Mouse (Mus musculus) embryonic facial prominence, embryonic 10.5 days (tissue): ENCODE measurements around the gene Htra2. TPM values are rescaled to one million over a fixed set of nuclear protein-coding genes. Genes with fewer than 3 reads are reported as not detected.

Source experiments
- DNase-seq: peaks from one replicate; pipeline ENCODE4 v3.0.0-alpha.2; 2017; ENCODE audit warnings: low spot score
- H3K27ac ChIP-seq: fragments of 300-500 bp; sonication (generic); replicated peaks from 2 replicates; pipeline ENCODE4 v1.5.1; 2016; ENCODE audit warnings: mild to moderate bottlenecking
- H3K27me3 ChIP-seq: fragments of 300-500 bp; sonication (generic); replicated peaks from 2 replicates; pipeline ENCODE4 v1.6.1; 2016; ENCODE audit warnings: low read depth, mild to moderate bottlenecking; ENCODE audit not compliant: poor library complexity, severe bottlenecking
- H3K36me3 ChIP-seq: fragments of 300-500 bp; sonication (generic); replicated peaks from 2 replicates; pipeline ENCODE4 v1.6.1; 2016; ENCODE audit warnings: mild to moderate bottlenecking, moderate library complexity
- H3K4me1 ChIP-seq: fragments of 300-500 bp; sonication (generic); 2 replicates; pipeline ENCODE4 v1.6.1; 2016
- H3K4me3 ChIP-seq: fragments of 300-500 bp; sonication (generic); 2 replicates; pipeline ENCODE4 v1.5.1; 2016; ENCODE audit warnings: mild to moderate bottlenecking, moderate library complexity
- H3K9me3 ChIP-seq: fragments of 300-500 bp; sonication (generic); 2 replicates; pipeline ENCODE4 v1.6.1; 2016; ENCODE audit warnings: mild to moderate bottlenecking
- WGBS: fragments of 180-500 bp; shearing (Covaris S2); methylation state at CpG from one replicate; pipeline ENCODE4 v1.1.7; 2016; 5-methylcytosine and 5-hydroxymethylcytosine counted together
- polyA plus RNA-seq: library from polyadenylated mRNA; unstranded; fragments of >200 nt; fragmentation: Nextera tagmentation; extraction: Ambion mirVana; gene quantifications from 2 replicates; pipeline ENCODE4 v1.2.1, GENCODE M21; 2016

Gene Htra2
- polyA plus RNA-seq, 1 experiment from 2014 or later, result 83.5 TPM

DNA sequence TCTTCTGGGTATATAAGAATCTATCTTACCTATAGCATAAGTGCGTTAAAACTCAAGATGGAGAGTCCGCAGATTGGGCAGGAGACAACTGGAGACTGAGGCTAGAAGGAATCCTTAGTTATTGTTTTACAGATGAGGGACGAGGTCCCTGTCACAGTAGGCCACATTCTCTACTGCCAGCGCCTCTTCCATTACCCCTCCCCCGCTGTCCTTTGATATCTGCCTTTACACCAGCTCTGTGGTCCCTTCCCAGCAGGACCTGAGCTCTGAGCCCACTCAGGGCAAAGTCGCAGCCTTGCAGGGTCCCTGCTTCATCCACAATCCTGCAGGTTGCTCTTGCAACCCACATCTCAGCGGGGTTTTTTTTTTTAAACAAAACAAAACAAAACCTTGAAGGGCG, 13.1 kb upstream of the Htra2 start:
- 2% methylated on average over 8 of the region's 8 CpGs for WGBS
- no peak for DNase-seq
- peak overlapping the region; percentile 51 for H3K4me3 ChIP-seq

GRCm38 (mm10) chr6:83066441-83066840, 11.4 kb upstream of the Htra2 start:
- Histone ChIP-seq H3K27ac (no peak overlapping the region), H3K36me3 (no peaks in the 10 kb centered on the region), H3K4me3 (no peak overlapping the region), H3K9me3 (no peaks in the 10 kb centered on the region), H3K4me1 (peaks cover 42% of the 10 kb centered on the region), H3K27me3 (peaks cover 100% of the 10 kb centered on the region)
- DNase-seq, result no peak
- 28% methylated on average over 6 of the region's 6 CpGs for WGBS

More for the DNA sequence above, 13.1 kb upstream of the Htra2 start:
- Histone ChIP-seq H3K9me3 (no peaks in the 10 kb centered on the region), H3K27ac (no peak overlapping the region), H3K4me1 (peaks cover 47% of the 10 kb centered on the region), H3K36me3 (no peaks in the 10 kb centered on the region), H3K27me3 (peaks cover 100% of the 10 kb centered on the region)

DNA sequence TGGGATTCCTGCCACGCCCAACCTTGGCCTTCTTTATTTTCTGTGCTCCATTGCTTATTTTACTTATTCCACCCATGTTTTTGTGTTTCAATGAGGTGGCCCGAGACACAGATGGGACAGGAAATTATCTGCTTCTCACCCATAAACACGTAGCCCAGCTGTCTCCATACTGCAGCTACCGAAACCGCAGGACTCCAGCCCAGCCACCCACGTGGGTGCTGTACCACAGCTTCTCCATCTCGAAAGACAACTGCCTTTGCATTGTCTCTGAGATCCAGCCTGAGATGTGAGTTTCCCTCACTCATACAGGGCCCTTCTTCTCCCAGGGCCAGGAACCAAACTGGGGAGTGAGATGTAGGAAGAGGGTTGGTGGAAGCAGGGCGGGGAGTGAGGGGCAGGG, 10.9 kb upstream of the Htra2 start:
- H3K36me3 ChIP-seq, result no peaks in the 10 kb centered on the region
- H3K4me1 ChIP-seq, result peaks cover 38% of the 10 kb centered on the region
- 37% methylated on average over 8 of the region's 8 CpGs for WGBS
- peaks cover 100% of the 10 kb centered on the region for H3K27me3 ChIP-seq
- no peak overlapping the region for H3K4me3 ChIP-seq
- no peak overlapping the region for H3K27ac ChIP-seq
- DNase-seq, result no peak
- no peaks in the 10 kb centered on the region for H3K9me3 ChIP-seq

- peaks cover 48% of the 10 kb centered on the region for H3K27me3 ChIP-seq
- 84% methylated on average over 2 of the region's 2 CpGs for WGBS
- no peak for DNase-seq
These were observed 3.7 kb upstream of the Htra2 start for GRCm38 (mm10) chr6:83058725-83059124.

DNA sequence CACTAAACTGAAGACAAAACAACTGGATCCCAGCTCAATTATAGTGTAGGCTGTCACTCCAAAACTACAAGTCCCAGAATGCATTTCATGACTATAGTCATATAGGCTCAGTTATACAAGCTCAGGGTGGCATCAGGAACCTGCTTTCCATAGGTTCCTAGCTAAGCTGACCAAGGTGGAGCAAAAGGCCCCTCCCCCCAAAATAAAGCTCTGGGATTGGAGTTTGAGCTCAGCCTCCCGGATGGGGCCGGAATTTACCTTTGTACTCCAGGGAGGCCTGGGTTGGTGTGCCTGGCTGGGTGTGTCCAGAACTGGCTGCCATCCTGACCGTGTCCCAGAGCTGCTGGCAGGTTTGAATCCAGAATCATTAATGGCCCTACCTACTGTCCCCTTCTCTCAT, 2.7 kb upstream of the Htra2 start, which contains the start of gene Dqx1:
Dqx1 (plus strand) TSS at position 55 of the 400 bp plus-strand sequence.
- WGBS, result 50% methylated on average over 3 of the region's 3 CpGs
- no peak for DNase-seq
- peaks cover 38% of the 10 kb centered on the region for H3K27me3 ChIP-seq
- no peaks in the 10 kb centered on the region for H3K9me3 ChIP-seq
- H3K27ac ChIP-seq, result no peak within 1 kb of the TSS
- no peak within 1 kb of the TSS for H3K4me3 ChIP-seq
- peaks cover 28% of the 10 kb centered on the region for H3K36me3 ChIP-seq
- peaks cover 35% of the 10 kb centered on the region for H3K4me1 ChIP-seq

More at GRCm38 (mm10) chr6:83058725-83059124, 3.7 kb upstream of the Htra2 start:
- Histone ChIP-seq H3K9me3 (no peaks in the 10 kb centered on the region), H3K4me1 (peaks cover 25% of the 10 kb centered on the region), H3K36me3 (peaks cover 28% of the 10 kb centered on the region), H3K4me3 (no peak overlapping the region), H3K27ac (no peak overlapping the region)

GRCm38 (mm10) chr6:83054074-83054851, 810 bp downstream of the Htra2 start, which contains the start of gene Aup1:
Gene Aup1, plus strand, starts transcription at chr6:83054521.
- H3K36me3 ChIP-seq, result peaks cover 51% of the 10 kb centered on the region
- WGBS, result under 1% methylated on average over 64 of the region's 64 CpGs
- no peaks in the 10 kb centered on the region for H3K9me3 ChIP-seq
- H3K4me3 ChIP-seq, result peak within 1 kb of the TSS; percentile 86
- H3K27ac ChIP-seq, result peak within 1 kb of the TSS; percentile 93
- peak; percentile 96 for DNase-seq
- peaks cover 5% of the 10 kb centered on the region for H3K27me3 ChIP-seq
- peaks cover 33% of the 10 kb centered on the region for H3K4me1 ChIP-seq

DNA sequence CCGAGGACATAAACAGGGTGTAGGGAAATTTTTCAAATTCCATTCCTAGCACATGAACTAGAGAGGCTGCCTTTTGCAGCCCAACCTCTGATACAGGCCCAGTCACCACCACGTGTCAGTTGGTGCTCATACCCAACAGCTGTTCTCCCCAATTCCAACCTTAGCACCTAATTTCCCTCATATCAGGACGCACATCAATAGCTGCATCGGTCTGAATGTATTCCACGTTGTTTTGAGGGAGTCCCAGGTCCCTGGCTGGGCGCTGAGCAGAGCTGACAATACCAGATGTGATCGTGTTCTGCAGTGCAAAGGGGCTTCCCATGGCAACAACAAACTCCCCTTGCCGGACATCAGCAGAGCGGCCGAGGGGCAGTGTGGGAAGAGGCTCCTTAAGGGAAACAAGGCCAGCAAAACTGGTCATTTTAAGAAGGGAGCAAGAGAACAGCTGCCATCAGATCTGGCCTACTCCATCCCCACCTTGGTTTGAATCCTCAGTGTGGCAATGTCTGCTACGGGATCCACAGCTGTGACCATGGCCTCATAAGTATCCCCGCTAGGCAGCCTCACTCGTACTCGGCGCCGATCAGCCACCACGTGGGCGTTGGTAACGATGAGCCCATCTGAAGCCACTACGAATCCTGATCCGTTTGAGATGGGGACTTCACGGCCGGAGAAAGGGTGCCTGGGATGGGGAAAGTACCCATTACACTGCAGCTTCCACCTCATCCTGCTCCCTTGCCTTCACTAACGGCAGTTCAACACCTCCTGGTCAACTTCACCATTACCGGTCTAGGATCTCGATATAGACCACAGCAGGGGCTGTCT, 1.7 kb downstream of the Htra2 start:
- Histone ChIP-seq H3K9me3 (no peaks in the 10 kb centered on the region), H3K4me3 (peak overlapping the region; percentile 86), H3K27ac (peak overlapping the region; percentile 93), H3K4me1 (peaks cover 33% of the 10 kb centered on the region), H3K27me3 (no peaks in the 10 kb centered on the region), H3K36me3 (peaks cover 50% of the 10 kb centered on the region)
- 3% methylated on average over 26 of the region's 26 CpGs for WGBS
- peak; percentile 62 for DNase-seq

DNA sequence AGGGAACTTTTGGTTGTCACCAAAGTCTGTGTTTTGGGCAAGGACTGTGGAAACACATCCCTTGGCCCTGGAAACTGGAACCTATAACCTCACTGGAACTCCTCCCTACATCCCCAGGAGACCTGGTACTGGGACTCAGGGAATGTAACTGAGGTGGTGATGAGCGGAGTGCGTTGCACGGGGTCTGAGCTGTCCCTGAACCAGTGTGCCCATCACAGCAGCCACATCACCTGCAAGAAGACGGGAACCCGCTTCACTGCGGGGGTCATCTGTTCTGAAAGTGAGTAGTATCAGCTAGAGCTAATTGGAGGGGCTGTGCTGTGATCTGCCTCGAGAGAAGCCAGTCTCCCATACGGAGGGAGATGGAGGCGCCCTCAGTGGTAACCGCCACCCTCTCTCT, 5.7 kb downstream of the Htra2 start:
- Histone ChIP-seq H3K4me1 (peaks cover 21% of the 10 kb centered on the region), H3K27ac (no peak overlapping the region), H3K36me3 (peaks cover 24% of the 10 kb centered on the region), H3K27me3 (no peaks in the 10 kb centered on the region), H3K9me3 (no peaks in the 10 kb centered on the region), H3K4me3 (no peak overlapping the region; the same call in 1 of the 2 replicates)
- no peak for DNase-seq
- WGBS, result 76% methylated on average over 10 of the region's 10 CpGs

DNA sequence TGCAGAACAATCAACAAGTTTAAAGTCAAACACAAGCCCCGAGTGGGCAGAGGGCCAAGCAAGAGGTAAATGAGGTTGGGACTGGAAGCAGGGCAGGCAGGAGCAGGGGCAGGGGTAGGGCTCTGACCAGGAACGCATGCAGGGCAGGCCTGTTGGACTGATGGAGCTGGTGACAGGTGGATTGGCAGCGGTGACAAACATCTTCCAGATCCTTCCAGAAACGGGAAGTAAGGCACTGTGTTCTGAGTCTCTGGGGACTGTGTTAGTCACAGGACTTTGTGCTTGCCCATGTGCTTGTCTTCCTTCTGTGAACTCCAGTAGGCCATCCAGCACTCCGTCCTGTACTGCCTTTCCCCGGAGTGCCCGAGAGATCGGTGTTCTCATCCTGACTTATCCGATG, 10.3 kb downstream of the Htra2 start:
- peaks cover 4% of the 10 kb centered on the region; the same call in 1 of the 2 replicates for H3K27me3 ChIP-seq
- H3K4me3 ChIP-seq, result no peak overlapping the region
- no peak for DNase-seq
- WGBS, result 78% methylated on average over 9 of the region's 9 CpGs
- H3K27ac ChIP-seq, result no peak overlapping the region
- H3K4me1 ChIP-seq, result peaks cover 14% of the 10 kb centered on the region; the same call in 1 of the 2 replicates
- H3K36me3 ChIP-seq, result no peaks in the 10 kb centered on the region
- no peaks in the 10 kb centered on the region for H3K9me3 ChIP-seq

DNA sequence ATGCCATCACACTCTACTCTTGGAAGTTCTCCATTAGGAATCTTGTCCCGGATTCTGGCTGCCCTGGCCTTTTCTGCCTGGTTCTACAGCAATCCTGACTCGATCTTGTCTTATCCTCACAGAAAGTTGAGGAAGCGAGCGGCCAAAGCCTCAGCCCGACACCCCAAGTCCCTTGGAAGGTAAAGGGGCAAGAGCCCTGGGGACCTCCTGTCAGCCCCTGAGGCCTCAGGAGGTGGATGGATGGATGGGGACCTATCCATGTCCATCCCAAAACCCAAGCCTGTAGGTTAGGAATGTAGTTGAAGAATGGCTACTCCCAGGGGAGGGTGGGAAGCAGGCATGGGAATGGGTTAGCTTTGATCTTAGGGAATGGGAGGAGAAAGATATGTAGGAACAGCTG, 11.1 kb downstream of the Htra2 start:
- Histone ChIP-seq H3K27ac (no peak overlapping the region), H3K27me3 (peaks cover 4% of the 10 kb centered on the region; the same call in 1 of the 2 replicates), H3K9me3 (no peaks in the 10 kb centered on the region), H3K4me1 (peaks cover 14% of the 10 kb centered on the region; the same call in 1 of the 2 replicates), H3K36me3 (no peaks in the 10 kb centered on the region), H3K4me3 (no peak overlapping the region)
- no peak for DNase-seq
- 85% methylated on average over 5 of the region's 5 CpGs for WGBS

DNA sequence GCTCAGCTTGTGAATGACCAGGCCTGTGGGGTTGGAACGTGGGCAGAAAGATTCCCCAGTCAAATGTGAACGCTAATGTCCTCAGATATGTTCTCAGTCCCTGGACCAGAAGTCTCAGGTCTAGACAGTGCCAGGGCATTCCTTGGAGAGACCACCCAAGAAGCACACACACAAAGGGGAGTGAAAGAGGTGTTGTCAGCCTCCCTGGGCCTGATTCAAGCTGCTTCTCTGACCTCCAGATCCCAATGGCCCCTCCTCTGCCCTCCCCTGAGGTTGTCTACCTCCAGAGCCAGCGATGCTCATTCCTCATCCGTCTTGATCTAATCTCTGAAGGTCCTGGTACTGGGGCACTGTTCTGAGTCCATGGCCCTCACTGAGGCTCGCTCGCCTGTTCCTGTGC, 11.5 kb downstream of the Htra2 start:
- no peaks in the 10 kb centered on the region for H3K36me3 ChIP-seq
- peaks cover 18% of the 10 kb centered on the region for H3K4me1 ChIP-seq
- peaks cover 4% of the 10 kb centered on the region; the same call in 1 of the 2 replicates for H3K27me3 ChIP-seq
- no peak overlapping the region for H3K4me3 ChIP-seq
- no peaks in the 10 kb centered on the region for H3K9me3 ChIP-seq
- no peak overlapping the region for H3K27ac ChIP-seq
- no peak for DNase-seq
- WGBS, result 64% methylated on average over 6 of the region's 6 CpGs

GRCm38 (mm10) chr6:83040601-83041000, 14.5 kb downstream of the Htra2 start:
- peaks cover 33% of the 10 kb centered on the region for H3K27me3 ChIP-seq
- no peak overlapping the region for H3K4me3 ChIP-seq
- H3K9me3 ChIP-seq, result no peaks in the 10 kb centered on the region
- no peak for DNase-seq
- H3K4me1 ChIP-seq, result peaks cover 23% of the 10 kb centered on the region
- H3K27ac ChIP-seq, result no peak overlapping the region
- no peaks in the 10 kb centered on the region for H3K36me3 ChIP-seq
- 77% methylated on average over 5 of the region's 5 CpGs for WGBS
